Mouse (Mus musculus) hindbrain, embryonic 11.5 days (tissue): Measurements from ENCODE around the gene Rpl10a. TPM values are rescaled to one million over a fixed set of nuclear protein-coding genes. Genes with fewer than 3 reads are reported as not detected.
"Not testable (repeated sequence)": the region's sequence is repeated elsewhere in the genome, so short reads cannot be mapped to it uniquely, and the experiment has no call there.

Source experiments
- ATAC-seq: fragments of 200-750 bp; cut with Nextera tagmentation; 2 replicates; pipeline ENCODE4 v1.8.0; 2017; ENCODE audit warnings: mild to moderate bottlenecking, moderate TSS enrichment, moderate library complexity; ENCODE audit not compliant: low FRiP score
- DNase-seq: peaks from one replicate; pipeline ENCODE4 v3.0.0-alpha.2; 2015; ENCODE audit warnings: low spot score
- H3K27ac ChIP-seq: fragments of 300-500 bp; sonication (generic); 2 replicates; pipeline ENCODE4 v1.5.1; 2014; ENCODE audit warnings: mild to moderate bottlenecking, low read depth, low read length
- H3K27me3 ChIP-seq: fragments of 300-500 bp; sonication (generic); 2 replicates; pipeline ENCODE4 v1.6.1; 2014; ENCODE audit warnings: mild to moderate bottlenecking, low read length, moderate library complexity, mixed read lengths; ENCODE audit not compliant: control insufficient read depth, insufficient read depth
- H3K36me3 ChIP-seq: fragments of 300-500 bp; sonication (generic); 2 replicates; pipeline ENCODE4 v1.6.1; 2014; ENCODE audit warnings: mild to moderate bottlenecking, low read length, moderate library complexity, mixed read lengths; ENCODE audit not compliant: control insufficient read depth, insufficient read depth
- H3K4me1 ChIP-seq: fragments of 300-500 bp; sonication (generic); replicated peaks from 2 replicates; pipeline ENCODE4 v1.6.1; 2014; ENCODE audit warnings: low read length, mixed read lengths; ENCODE audit not compliant: control insufficient read depth, insufficient read depth
- H3K4me2 ChIP-seq: fragments of 300-500 bp; sonication (generic); replicated peaks from 2 replicates; pipeline ENCODE4 v1.6.1; 2014; ENCODE audit warnings: mild to moderate bottlenecking, low read depth, low read length
- H3K4me3 ChIP-seq: fragments of 300-500 bp; sonication (generic); 2 replicates; pipeline ENCODE4 v1.5.1; 2014; ENCODE audit warnings: low read depth, low read length
- H3K9ac ChIP-seq: fragments of 300-500 bp; sonication (generic); 2 replicates; pipeline ENCODE4 v1.6.1; 2014; ENCODE audit warnings: low read depth, low read length
- H3K9me3 ChIP-seq: fragments of 300-500 bp; sonication (generic); 2 replicates; pipeline ENCODE4 v1.6.1; 2016; ENCODE audit warnings: low read length; ENCODE audit not compliant: control insufficient read depth
- WGBS: fragments of 180-500 bp; shearing (Covaris S2); extraction: QIAGEN DNeasy Blood & Tissue Kit; methylation state at CpG from one replicate; pipeline ENCODE4 v1.1.7; 2014; 5-methylcytosine and 5-hydroxymethylcytosine counted together
- polyA plus RNA-seq: library from polyadenylated mRNA; unstranded; fragments of >200 nt; fragmentation: Nextera tagmentation; extraction: Ambion mirVana; gene quantifications from 2 replicates; pipeline ENCODE4 v1.2.1, GENCODE M21; 2014

Rpl10a gene
- polyA plus RNA-seq, 1 experiment from 2014 or later: 475 TPM

GRCm38 (mm10) chr17:28323786-28324185, 4.5 kb upstream of the Rpl10a start:
- no peak for ATAC-seq
- H3K27ac ChIP-seq: no peak overlapping the region
- no peaks in the 10 kb centered on the region for H3K27me3 ChIP-seq
- peaks cover 2% of the 10 kb centered on the region; the same call in 1 of the 2 replicates for H3K4me1 ChIP-seq
- no peak overlapping the region for H3K4me3 ChIP-seq
- H3K9me3 ChIP-seq: no peaks in the 10 kb centered on the region
- 93% methylated on average over 8 of the region's 8 CpGs for WGBS
- no peak overlapping the region for H3K9ac ChIP-seq
- no peak overlapping the region for H3K4me2 ChIP-seq
- H3K36me3 ChIP-seq: no peaks in the 10 kb centered on the region
- DNase-seq: no peak

- WGBS: 94% methylated on average over 7 of the region's 7 CpGs
Observed at GRCm38 (mm10) chr17:28324416-28324815, 3.9 kb upstream of the Rpl10a start.

GRCm38 (mm10) chr17:28325751-28326150, 2.5 kb upstream of the Rpl10a start:
- no peak for DNase-seq
- WGBS: 90% methylated on average over 8 of the region's 8 CpGs
- H3K36me3 ChIP-seq: no peaks in the 10 kb centered on the region

More at GRCm38 (mm10) chr17:28324416-28324815, 3.9 kb upstream of the Rpl10a start:
- H3K4me2 ChIP-seq, DNase-seq, H3K27me3 ChIP-seq, H3K36me3 ChIP-seq, H3K9ac ChIP-seq, H3K4me1 ChIP-seq, ATAC-seq, H3K27ac ChIP-seq, H3K9me3 ChIP-seq, H3K4me3 ChIP-seq: not testable (repeated sequence)

GRCm38 (mm10) chr17:28326951-28327350, 1.3 kb upstream of the Rpl10a start:
- peaks cover 2% of the 10 kb centered on the region; the same call in 1 of the 2 replicates for H3K4me1 ChIP-seq
- WGBS: 81% methylated on average over 3 of the region's 3 CpGs

More at GRCm38 (mm10) chr17:28325751-28326150, 2.5 kb upstream of the Rpl10a start:
- H3K9ac ChIP-seq: no peak overlapping the region
- peaks cover 2% of the 10 kb centered on the region; the same call in 1 of the 2 replicates for H3K4me1 ChIP-seq
- H3K27ac ChIP-seq: no peak overlapping the region
- H3K27me3 ChIP-seq: no peaks in the 10 kb centered on the region
- no peak overlapping the region for H3K4me3 ChIP-seq
- ATAC-seq: no peak
- H3K4me2 ChIP-seq: no peak overlapping the region
- no peaks in the 10 kb centered on the region for H3K9me3 ChIP-seq

GRCm38 (mm10) chr17:28327673-28328325, 472 bp upstream of the Rpl10a start:
- ATAC-seq (peak; percentile 55; the same call in 1 of the 2 replicates), DNase-seq (peak; percentile 44)
- Histone ChIP-seq H3K9ac (peak overlapping the region; percentile 63), H3K9me3 (no peaks in the 10 kb centered on the region), H3K4me1 (peaks cover 2% of the 10 kb centered on the region; the same call in 1 of the 2 replicates), H3K36me3 (0 out of 2 replicates have a peak, but pooled peaks cover 3% of the 10 kb centered on the region), H3K4me3 (peak overlapping the region; percentile 94), H3K27me3 (no peaks in the 10 kb centered on the region), H3K4me2 (peak overlapping the region; percentile 96), H3K27ac (peak overlapping the region; percentile 94)
- 13% methylated on average over 22 of the region's 22 CpGs for WGBS

More at GRCm38 (mm10) chr17:28326951-28327350, 1.3 kb upstream of the Rpl10a start:
- Histone ChIP-seq H3K9ac (no peak overlapping the region), H3K4me3 (no peak overlapping the region), H3K27me3 (no peaks in the 10 kb centered on the region), H3K9me3 (no peaks in the 10 kb centered on the region), H3K36me3 (0 out of 2 replicates have a peak, but pooled peaks cover 3% of the 10 kb centered on the region), H3K4me2 (no peak overlapping the region), H3K27ac (no peak overlapping the region)
- ATAC-seq: no peak
- no peak for DNase-seq

- no peaks in the 10 kb centered on the region for H3K27me3 ChIP-seq
- peak overlapping the region; percentile 94 for H3K4me3 ChIP-seq
- WGBS: under 1% methylated on average over 25 of the region's 25 CpGs
- H3K9me3 ChIP-seq: no peaks in the 10 kb centered on the region
- ATAC-seq (peak; percentile 4; the same call in 1 of the 2 replicates), DNase-seq (no peak)
- H3K4me2 ChIP-seq: peak overlapping the region; percentile 96
- peak overlapping the region; percentile 98 for H3K9ac ChIP-seq
- H3K27ac ChIP-seq: peak overlapping the region; percentile 94
- H3K36me3 ChIP-seq: 0 out of 2 replicates have a peak, but pooled peaks cover 3% of the 10 kb centered on the region
- peaks cover 5% of the 10 kb centered on the region; the same call in 1 of the 2 replicates for H3K4me1 ChIP-seq
Observed at GRCm38 (mm10) chr17:28328946-28329345, 675 bp downstream of the Rpl10a start.

- no peak overlapping the region for H3K27ac ChIP-seq
- H3K4me2 ChIP-seq: peak overlapping the region; percentile 96
- H3K4me1 ChIP-seq: peaks cover 5% of the 10 kb centered on the region; the same call in 1 of the 2 replicates
- ATAC-seq: no peak
- no peaks in the 10 kb centered on the region for H3K27me3 ChIP-seq
- H3K9me3 ChIP-seq: no peaks in the 10 kb centered on the region
- WGBS: 12% methylated on average over 4 of the region's 4 CpGs
- DNase-seq: peak; percentile 29
- H3K36me3 ChIP-seq: 0 out of 2 replicates have a peak, but pooled peaks cover 3% of the 10 kb centered on the region
- peak overlapping the region; percentile 94 for H3K4me3 ChIP-seq
- H3K9ac ChIP-seq: peak overlapping the region; percentile 98
Observed at GRCm38 (mm10) chr17:28329503-28330231, 1.4 kb downstream of the Rpl10a start.

GRCm38 (mm10) chr17:28330232-28330546, 1.9 kb downstream of the Rpl10a start:
- DNase-seq: no peak
- Histone ChIP-seq H3K9ac (peak overlapping the region; percentile 98; the same call in 1 of the 2 replicates), H3K36me3 (0 out of 2 replicates have a peak, but pooled peaks cover 3% of the 10 kb centered on the region), H3K27ac (no peak overlapping the region), H3K27me3 (no peaks in the 10 kb centered on the region), H3K9me3 (no peaks in the 10 kb centered on the region), H3K4me2 (peak overlapping the region; percentile 96), H3K4me1 (peaks cover 5% of the 10 kb centered on the region; the same call in 1 of the 2 replicates), H3K4me3 (peak overlapping the region; percentile 94)
- WGBS: 50% methylated on average over 2 of the region's 2 CpGs
- no peak for ATAC-seq
